Mouse (Mus musculus) embryo, embryonic 10.5 days (tissue): ENCODE measurements around the gene Cdca3.

Experiments
- DNase-seq: peaks from one replicate; pipeline ENCODE4 v3.0.0-alpha.2; 2015; ENCODE audit warnings: low spot score

The Cdca3 gene

GRCm38 (mm10) chr6:124834512-124835081 is 5.2 kb downstream of the Cdca3 start:
- DNase-seq = no peak

- peak; percentile 48 for DNase-seq
These were observed 6.2 kb downstream of the Cdca3 start for GRCm38 (mm10) chr6:124835531-124835930.

GRCm38 (mm10) chr6:124836411-124836810 is 7.1 kb downstream of the Cdca3 start:
- no peak for DNase-seq

GRCm38 (mm10) chr6:124839805-124840204 is 10.5 kb downstream of the Cdca3 start:
- no peak for DNase-seq

- no peak for DNase-seq
These were observed 11.2 kb downstream of the Cdca3 start, which contains the start of gene Gnb3 for GRCm38 (mm10) chr6:124840241-124841167. TSS of gene Gnb3 (minus strand) at chr6:124840275.

- peak; percentile 99 for DNase-seq
These were observed 18.0 kb downstream of the Cdca3 start for GRCm38 (mm10) chr6:124847305-124847704.

- no peak for DNase-seq
These were observed 21.2 kb downstream of the Cdca3 start for GRCm38 (mm10) chr6:124850535-124850934.

- no peak for DNase-seq
These were observed 25.3 kb downstream of the Cdca3 start for GRCm38 (mm10) chr6:124854647-124855046.

GRCm38 (mm10) chr6:124856321-124856720 is 27.0 kb downstream of the Cdca3 start:
- peak; percentile 84 for DNase-seq

GRCm38 (mm10) chr6:124856916-124857839 is 27.8 kb downstream of the Cdca3 start, which contains the start of gene P3h3:
TSS of gene P3h3 (minus strand) at chr6:124857752.
- peak; percentile 93 for DNase-seq

- DNase-seq = peak; percentile 63
These were observed 28.6 kb downstream of the Cdca3 start for GRCm38 (mm10) chr6:124857840-124858530.

GRCm38 (mm10) chr6:124858561-124859318 is 29.4 kb downstream of the Cdca3 start:
- DNase-seq = no peak

- DNase-seq = peak; percentile 90
These were observed 30.4 kb downstream of the Cdca3 start for GRCm38 (mm10) chr6:124859725-124860124.

GRCm38 (mm10) chr6:124860511-124860910 is 31.2 kb downstream of the Cdca3 start:
- no peak for DNase-seq

- no peak for DNase-seq
These were observed 31.9 kb downstream of the Cdca3 start for GRCm38 (mm10) chr6:124861266-124861665.

- no peak for DNase-seq
These were observed 32.5 kb downstream of the Cdca3 start for GRCm38 (mm10) chr6:124861802-124862201.

- DNase-seq = no peak
These were observed 33.2 kb downstream of the Cdca3 start for GRCm38 (mm10) chr6:124862406-124863124.

GRCm38 (mm10) chr6:124863125-124863657 is 33.8 kb downstream of the Cdca3 start:
- peak; percentile 55 for DNase-seq

- peak; percentile 79 for DNase-seq
These were observed 34.4 kb downstream of the Cdca3 start, which contains the start of gene Gpr162 for GRCm38 (mm10) chr6:124863658-124864298. TSS of gene Gpr162 (minus strand) at chr6:124863983.
